Mouse (Mus musculus): ENCODE results near the gene Hmox1.

Hmox1 gene

DNA sequence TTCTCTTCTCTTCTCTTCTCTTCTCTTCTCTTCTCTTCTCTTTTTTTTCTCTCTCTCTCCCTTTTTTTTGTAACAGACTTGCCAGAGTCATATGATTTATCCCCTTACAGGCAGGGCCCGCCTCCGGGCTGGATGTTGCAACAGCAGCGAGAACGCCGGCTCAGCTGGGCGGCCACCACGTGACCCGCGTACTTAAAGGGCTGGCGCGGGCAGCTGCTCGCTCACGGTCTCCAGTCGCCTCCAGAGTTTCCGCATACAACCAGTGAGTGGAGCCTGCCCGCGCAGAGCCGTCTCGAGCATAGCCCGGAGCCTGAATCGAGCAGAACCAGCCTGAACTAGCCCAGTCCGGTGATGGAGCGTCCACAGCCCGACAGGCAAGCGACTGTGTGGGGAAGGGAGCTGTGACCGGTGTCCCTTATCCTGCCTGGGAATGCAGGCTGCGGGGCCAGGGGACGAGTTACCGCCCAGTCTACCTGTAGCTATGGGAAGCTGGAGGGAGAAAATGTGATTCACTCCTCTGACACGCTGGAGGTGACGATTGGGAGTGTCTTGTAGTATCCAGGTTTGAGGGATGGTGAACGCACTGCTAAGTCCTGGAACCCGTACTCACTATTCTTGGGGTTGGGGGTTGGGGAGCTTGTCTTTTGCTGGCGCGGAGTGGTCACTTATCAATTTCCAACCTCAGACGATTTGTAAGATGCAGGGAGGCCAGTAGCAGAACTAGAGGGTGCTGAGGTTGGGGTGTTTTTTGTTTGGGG is at the start of gene Hmox1:
TSS of gene Hmox1 (plus strand) at position 223 of the 758 bp plus-strand sequence.
- DNase-seq (ENCODE audit: low spot score), result peak; percentile 93

DNA sequence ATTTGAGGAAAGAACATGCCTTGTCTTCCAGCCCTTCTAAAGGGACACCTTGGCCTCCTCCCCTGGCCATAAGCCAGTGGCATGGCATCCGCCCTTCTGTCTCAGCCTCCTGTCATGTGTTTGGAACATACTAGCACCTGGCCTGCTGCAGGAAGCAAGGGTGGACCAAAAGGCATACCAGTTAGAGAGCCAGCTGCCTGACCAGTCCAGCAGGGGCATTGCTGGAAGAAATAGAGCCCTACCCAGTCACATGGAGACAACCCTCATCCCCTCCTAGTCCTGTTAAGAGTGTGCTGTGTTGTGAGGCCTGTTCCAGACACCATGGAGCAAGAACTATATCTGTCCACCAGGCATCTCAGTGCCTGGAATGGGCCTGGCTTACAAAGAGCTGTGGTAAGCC is 47.1 kb upstream of the Hmox1 start:
- no peak for DNase-seq (ENCODE audit: low spot score)

DNA sequence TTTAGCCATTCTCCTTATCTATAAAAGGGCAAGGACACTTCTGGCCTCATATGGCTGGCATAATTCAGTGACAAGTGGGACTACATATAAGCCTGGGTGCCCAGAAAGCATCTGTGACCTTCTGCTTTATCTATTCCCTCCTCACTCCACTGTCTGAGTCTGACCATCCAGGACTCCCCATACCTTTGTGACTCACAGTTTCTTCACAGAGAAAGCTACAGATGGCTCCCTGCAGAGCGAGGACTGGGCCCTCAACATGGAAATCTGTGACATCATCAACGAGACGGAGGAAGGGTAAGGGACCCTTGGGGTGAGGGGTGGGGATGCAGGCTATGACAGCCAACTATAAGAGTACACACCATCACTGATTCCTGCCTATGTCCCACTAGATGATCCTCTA is 45.6 kb upstream of the Hmox1 start:
- no peak for DNase-seq (ENCODE audit: low spot score)

DNA sequence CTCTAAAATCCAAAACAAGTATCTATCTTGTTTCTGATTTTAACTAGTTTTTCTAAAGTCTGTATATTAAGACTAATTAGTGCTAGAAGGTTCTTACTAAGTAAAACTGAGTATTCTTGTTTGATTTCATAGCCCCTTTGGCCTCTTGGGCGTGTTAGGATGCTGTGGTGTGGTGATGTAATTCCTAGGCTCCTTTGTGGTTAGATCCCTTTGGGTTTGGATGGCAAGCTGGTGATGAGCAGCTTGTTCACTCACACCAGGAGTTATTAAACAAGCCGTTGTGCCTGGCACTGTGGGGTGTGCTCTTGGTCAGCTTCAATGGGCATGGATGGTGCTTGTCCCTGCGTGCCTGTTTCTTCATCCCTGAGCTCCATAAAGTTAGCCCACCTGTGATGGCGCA is 40.1 kb upstream of the Hmox1 start:
- no peak for DNase-seq (ENCODE audit: low spot score)

DNA sequence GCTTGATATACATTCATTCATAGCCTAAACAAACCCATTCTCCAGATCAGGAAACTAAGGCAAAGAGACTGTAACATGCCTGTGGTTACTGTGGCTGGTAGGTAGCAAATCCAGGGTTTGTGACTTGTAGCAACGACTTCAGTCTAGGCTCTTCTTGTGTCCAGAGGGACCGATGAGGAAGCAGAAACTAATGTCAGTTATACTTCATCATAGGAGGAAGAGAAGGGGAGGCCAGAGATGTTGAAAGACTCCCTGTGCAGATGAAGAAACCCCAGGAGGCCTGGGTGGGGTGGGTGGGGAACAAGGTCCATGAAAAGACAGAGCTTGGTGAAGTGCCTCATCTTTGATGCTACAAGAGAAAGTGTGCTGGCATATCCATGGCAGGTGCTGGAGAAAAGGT is 37.7 kb upstream of the Hmox1 start:
- no peak for DNase-seq (ENCODE audit: low spot score)

DNA sequence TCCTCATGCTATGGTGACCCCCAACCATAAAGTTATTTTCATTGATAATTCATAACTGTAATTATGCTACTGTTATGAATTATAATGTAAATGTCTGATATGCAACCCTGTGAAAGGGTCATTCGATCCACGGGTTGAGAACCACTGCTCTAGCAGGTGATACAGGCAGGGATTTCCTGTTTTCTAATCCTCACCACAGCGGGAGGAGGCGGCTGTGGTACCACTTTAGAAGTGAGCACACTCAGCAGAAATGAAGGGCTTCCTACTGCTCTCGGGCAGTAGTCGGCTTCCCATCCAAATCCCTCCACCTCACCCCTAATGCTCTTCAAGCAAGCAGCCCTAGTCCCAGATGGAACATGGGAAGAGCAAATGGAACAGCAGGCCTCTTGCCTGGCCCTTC is 33.4 kb upstream of the Hmox1 start:
- no peak for DNase-seq (ENCODE audit: low spot score)

DNA sequence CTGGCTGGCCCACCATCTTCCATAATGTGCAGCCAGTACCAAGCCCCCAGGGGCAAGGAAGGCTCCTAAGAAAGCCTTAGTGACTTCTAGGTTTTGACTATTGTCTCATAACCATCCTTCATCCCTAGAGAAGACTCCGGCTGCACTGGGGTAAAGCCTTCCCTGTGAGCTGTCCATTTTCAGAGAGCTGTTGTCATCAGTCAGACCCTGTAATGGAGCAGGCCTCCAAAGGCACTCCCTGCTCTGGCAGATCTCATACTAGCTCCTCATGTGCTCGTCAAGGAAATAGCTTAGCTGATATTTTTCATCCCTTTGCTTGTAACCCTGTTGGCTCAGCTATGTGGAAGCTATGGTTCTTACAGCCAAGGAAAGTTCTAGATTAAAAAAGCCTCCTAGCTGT is 32.6 kb upstream of the Hmox1 start:
- no peak for DNase-seq (ENCODE audit: low spot score)

DNA sequence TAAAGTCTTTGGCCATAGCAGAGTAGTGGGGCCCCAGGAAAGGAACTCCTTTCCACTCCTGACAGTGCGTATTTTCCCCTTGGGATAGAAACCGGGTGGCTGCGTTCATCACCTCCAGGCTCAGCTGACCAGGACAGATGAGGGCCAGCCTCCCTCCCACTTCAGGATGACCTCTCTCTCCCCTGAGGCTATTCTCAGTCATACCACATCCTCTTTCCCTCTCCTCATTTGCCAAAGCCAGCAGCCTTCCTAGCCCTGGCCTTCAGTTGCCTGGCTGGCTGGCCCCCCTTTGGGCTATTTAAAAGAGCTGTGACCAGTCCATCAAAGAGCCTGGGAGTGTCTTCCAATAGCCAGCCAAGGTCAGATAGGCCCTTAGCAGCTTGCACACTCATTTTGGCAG is 30.1 kb upstream of the Hmox1 start:
- DNase-seq (ENCODE audit: low spot score), result no peak

DNA sequence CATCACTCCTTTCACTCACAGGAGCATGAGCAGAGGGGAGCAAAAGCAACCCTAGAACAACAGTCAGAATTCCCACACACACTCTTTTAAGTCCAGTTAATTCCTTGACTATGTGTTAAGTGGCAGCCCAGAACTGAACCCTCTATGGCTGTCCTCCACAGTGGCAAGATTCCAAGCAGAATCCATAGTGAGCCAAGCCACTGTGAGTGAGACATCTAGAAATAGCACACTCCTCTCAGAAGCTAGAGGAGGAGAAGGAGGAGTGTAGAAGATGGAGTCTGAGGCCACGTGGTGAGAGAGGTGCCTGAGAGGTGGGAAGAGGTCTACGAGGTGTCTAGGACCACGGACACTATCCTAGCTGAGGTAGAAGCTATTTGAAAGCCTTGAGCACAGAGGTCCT is 28.6 kb upstream of the Hmox1 start:
- DNase-seq (ENCODE audit: low spot score), result no peak

DNA sequence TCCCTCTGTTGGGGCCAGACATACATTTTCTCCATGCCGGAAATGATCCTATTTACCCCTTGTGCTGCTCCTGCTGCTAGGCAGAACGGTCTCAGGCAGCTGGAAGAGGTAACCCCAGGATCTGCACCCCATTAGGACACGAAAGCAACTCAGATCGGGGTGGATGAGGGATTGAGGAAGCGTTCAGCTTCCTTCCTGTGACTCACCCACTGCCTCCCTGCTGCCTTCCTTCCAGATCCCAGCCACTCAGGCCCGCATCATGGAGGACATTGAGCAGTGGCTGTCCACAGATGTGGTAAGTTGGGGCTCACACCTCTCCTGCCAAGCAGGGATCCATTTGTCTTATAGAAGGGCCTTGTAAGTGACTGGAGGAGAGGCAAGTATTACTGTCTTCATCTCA is 26.1 kb upstream of the Hmox1 start:
- DNase-seq (ENCODE audit: low spot score), result no peak

DNA sequence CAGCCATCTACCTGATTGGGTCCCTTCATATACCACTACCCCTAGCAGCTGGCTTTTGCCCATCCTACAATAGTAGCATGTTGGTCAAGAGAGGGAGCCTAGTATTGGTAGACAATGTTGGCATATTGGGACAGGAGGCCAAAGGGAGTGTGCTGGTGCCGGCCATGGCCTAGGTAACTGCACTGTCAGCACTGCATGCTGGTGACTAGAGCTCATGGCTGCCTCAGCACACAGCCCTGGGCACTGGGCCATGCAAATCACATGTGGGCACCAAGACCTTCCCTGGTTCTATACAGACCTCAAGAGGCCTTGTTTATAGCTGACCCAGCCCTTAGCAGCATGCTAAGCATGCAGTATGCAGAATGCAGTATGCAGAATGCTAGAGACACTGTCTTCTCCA is 23.1 kb upstream of the Hmox1 start:
- no peak for DNase-seq (ENCODE audit: low spot score)

DNA sequence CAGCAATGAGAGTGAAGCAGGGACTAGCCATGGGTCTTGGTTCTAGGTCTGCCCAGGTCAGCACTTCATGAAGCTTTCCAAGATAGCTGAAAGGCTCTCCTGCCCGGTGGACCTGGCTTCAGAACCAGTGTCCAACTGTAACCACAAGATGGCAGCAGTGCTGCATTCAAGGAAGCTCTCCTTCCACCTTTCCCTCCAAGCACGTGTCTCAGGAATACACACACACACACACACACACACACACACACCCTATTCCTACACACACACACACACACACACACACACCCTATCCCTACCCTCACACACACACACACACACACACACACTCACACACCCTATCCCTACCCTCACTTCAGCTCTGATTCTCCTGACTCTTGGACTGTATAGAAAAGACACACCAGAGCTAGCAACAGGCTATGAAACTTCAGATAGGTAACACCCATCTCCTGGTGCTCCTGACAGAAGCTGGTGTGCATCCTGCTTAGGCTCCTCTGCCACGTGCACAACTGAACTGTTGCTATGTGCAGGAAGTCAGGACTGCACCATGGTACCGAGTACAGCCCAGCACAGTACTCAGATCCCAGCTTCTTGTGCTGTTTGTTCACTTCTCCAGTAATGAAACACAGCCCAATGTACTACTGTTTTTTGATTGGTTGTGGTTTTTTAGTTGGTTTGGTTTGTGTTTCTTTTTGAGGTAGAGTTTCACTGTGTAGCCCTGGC is 21.6 kb upstream of the Hmox1 start:
- peak; percentile 70 for DNase-seq (ENCODE audit: low spot score)

DNA sequence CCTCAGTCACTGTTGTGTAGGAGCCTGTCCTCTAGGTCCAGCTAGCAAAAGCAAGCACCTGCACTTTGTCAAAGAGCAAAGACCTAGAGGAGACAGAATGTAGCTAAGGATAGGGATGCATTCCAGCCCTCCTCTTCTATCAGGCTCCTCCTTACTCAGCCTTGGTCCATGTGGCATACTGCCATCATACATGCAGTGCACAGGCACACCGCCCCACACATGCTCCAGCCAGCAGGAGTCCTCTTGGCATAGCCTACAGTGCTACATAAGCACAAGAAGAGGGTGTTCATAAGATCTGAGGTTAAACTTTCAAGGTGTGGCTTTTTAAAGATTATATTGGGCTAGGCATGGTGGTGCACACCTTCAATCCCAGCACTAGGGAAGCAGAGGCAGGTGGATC is 18.5 kb upstream of the Hmox1 start:
- DNase-seq (ENCODE audit: low spot score), result no peak

DNA sequence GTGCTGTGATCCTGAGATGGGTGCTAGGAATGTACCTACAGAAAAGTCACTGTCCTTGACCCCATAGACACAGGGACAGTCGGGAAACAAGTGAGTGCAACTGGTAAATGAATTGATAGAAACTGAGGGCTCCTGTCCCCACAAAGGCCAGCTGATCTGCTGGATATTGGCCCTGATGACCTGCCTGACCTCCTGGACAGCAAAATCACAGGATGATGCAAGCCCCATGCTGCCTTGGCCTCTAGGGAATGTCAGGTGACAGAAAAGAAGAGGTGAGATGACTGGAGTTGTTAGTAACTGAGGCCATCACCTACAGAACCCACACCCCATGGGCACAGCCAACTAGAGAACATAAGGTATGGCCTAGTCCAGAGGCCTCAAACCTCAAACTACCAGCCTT is 15.2 kb upstream of the Hmox1 start:
- DNase-seq (ENCODE audit: low spot score), result no peak

DNA sequence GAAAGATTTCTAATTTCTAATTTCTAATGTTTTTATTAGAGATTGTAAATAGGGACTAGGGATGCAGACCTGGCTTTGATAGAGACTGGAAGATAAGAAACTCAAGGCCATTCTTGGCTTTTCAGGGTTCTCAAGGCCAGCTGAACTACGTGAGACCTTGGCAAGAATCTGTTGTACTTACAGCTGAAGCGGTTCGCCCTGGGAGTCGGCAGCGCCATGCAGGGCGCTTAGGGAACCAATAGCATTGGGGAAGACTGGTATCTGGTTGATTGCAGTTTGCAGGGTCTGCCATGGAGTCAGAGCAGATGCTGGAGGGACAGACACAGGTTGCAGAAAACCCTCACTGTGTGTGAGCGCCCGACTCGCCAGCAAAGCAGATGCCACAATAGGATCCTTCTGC is 14.6 kb upstream of the Hmox1 start:
- peak; percentile 20 for DNase-seq (ENCODE audit: low spot score)

DNA sequence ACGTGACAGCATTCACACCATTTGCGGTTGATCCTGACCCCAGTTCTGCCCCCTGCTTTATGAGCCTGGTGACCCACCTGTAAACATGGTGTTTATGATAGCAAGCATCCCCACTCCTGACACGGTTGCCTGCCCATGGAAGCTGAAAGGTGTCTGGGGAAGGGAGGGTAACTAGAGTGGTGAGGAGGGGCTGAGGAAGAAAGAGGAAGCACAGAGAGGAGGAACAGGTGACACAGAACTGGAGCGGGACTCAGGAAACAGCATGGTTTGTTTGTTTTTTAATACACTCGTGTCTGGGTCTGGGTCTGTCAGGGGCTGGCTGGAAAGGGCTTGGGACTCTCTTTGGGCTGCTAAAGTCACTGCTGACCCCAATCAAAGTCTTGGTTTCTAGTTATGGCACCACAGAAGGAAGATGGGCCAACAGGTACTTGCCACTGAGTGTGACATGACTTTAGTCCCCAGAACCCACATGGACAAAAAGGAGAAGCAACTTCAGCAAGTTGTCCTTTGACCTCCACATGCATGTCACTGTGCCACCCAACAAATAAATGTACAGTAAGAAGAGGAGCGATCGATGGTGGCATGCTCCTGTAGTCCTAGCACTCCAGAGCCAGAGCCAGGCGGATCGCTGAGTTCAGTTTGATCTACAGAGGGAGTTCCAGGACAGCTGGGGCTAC is 11.9 kb upstream of the Hmox1 start:
- no peak for DNase-seq (ENCODE audit: low spot score)

DNA sequence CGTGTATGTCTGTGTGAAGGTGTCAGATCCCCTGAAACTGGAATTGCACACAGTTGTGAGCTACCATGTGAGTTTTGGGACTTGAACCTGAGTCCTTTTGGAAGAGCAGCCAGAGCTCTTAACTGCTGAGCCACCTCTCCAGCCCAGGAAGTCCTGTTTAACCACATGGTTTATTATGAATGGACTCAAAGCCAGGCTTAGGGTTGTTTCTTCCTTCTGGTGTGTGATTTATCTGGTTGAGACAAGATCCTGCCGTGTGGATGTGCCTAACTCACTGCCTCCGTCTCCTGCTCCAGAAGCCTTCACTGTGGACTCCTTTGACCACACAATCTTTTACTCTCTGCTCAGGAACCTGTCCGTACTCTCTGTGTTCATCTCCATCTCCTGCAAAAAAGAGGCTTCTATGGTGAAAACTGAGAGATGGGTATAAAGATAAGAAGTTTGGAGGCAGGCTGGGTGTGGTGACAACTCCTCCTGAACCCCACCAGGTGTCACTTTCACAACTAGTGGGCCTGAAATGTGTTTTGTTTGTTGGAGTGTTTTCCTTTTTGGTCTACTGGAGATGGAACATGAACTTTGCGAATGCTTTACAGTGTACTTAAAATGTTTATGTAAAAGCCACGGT is 11.1 kb upstream of the Hmox1 start:
- no peak for DNase-seq (ENCODE audit: low spot score)

DNA sequence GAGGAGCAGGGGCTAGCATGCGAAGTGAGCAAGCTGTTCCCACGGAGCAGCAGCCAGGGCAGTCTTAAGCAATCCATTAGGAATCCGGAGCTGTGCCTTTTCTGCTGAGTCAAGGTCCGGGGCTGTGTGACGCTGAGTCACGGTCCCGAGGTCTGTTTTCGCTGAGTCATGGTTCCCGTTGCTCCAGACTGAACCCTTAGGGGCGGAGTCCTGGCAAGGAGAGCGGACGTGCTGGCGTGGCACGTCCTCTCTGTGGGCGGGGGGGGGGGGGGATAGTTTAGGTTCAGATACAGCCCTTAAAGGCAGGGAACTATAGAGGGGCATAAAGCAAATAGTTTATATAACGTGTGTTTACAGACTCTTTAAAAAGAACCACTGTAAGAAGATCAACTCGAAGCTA is 9.6 kb upstream of the Hmox1 start:
- DNase-seq (ENCODE audit: low spot score), result peak; percentile 90

DNA sequence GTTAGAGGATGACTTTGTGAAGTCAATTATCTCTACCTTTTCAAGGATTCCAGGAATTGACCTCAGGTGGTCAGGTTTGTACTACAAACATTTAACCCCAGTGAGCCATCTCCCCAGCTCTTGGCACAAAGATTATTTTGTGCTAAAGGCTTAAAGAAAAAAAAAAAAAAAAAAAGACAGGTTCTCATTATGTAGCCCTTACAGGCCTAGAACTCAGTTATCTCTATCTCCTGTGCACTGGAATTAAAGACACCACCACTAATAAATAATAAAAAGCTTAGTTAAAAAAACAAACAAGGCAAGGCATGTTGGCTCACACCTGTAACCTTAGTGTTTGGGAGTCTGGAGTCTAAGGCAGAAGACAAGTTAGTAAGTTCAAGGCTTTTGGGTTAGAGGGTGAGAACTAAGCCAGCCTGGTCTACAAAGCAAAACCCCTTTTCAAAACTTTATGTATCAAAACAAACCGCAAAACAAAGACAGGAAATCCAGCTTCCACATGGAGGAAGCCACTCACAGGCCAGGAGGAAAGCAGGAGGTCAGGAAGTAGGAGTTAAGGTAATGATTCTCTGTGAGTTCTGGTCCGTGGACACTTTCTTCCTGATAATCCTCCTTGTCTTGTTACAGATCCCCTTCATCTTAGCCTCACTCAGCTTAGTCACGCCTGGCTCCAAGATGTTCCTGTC is 8.9 kb upstream of the Hmox1 start:
- no peak for DNase-seq (ENCODE audit: low spot score)

DNA sequence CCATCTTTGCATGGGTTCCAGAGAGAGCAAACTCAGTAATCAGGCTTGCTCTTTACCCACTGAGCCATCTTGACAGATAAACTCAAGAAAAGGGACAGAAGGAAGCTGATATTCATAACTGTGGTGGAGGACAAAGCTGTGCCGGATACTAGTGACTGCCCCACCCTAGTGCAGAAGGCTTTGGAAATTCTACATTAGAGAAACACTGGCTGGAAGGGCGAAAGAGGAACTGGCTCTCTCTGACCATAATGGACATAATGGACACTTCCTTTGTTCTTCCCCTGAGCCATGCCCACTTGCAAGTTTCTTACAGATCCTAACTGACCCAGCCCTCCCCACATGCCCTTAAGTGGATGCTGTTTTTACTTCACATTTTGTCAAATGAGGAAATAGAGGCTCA is 7.4 kb upstream of the Hmox1 start:
- DNase-seq (ENCODE audit: low spot score), result no peak

DNA sequence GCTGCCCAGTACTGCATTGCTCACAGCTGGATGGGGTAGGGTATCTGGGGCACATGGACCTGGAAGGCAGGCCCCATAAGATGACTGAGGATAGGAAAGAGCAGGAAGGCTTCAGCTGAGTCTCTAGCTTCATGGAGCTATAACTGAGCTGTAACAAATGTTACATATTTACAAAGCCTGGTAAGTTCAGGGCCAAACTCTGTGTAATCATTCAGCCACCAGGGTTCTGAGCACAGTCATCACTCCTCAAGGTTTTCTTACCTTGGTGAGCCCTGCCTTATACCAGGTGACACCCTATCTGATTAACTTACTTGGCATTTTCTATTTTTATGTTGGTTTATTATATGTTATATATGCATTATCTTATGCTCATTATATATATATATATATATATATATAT is 6.3 kb upstream of the Hmox1 start:
- no peak for DNase-seq (ENCODE audit: low spot score)

All from ovary, postnatal 36 days (tissue).